Comparison of ENCODE assay signal across 13 mouse cellular contexts in the genomic region with DNA sequence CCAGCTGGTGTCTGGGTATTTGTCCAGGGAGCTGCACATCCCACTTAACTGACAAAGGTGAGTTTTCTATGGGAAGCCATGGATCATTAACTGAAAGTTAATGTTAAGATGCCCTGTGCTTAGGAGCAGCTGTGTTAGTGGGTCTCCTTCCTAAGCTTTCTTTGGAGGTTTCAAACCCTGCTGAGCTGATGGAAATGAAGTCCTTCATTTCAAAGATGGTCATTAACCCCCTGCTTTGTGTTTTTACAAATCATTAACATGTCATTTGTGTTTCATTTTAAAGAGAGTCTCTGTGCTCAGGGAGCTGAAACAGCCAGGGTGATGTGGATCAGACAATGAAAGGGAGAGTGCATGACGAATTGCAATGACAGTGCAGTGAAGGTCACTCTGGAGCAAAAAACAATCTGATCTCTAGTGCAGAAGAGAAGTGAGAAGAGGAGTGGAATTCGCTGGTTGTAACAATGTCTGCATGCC.
A peak's percentile ranks its signal among the peaks of the same experiment; 100 is the strongest.
DNase-seq lines count a peak whose midpoint lies in the region; ATAC-seq and TF ChIP-seq lines count a peak whose summit lies in the region.
"Had no signal": no experiment of that assay in that cellular context is flagged by ENCODE, and none has a peak within 500 bp of the region (broad histone marks: within the 10 kb centered on the region; RNA-seq: fewer than 3 reads in every experiment).

No protein-coding gene starts in this region.

- WGBS in kidney, embryonic 14.5 days: 17% methylated on average over 2 of the region's 2 CpGs
- WGBS in hindbrain, postnatal 0 days: 14% methylated on average over 2 of the region's 2 CpGs

- no peak overlapping the region for H3K27ac ChIP-seq in kidney, embryonic 14.5 days (ENCODE audit: low read depth, low read length)
- H3K27ac ChIP-seq in hindbrain, postnatal 0 days: no peak overlapping the region
- H3K27ac ChIP-seq: intestine, embryonic 15.5 days; limb, embryonic 12.5 days; stomach, postnatal 0 days had no signal

- CTCF ChIA-PET in Patski (lab: Charles Lee): no interaction called here

- no peak for TF ChIP-seq CTCF in Patski (IDR thresholded peaks at IDR 0.05)
- no peak for TF ChIP-seq CTCF in hindbrain, postnatal 0 days (IDR thresholded peaks at IDR 0.05; ENCODE audit: low read depth)

- H3K27me3 ChIP-seq in kidney, embryonic 14.5 days (ENCODE audit: control insufficient read depth, insufficient read depth, low read length): no peaks in the 10 kb centered on the region
- peaks cover 5% of the 10 kb centered on the region for H3K27me3 ChIP-seq in Patski
- no peaks in the 10 kb centered on the region for H3K27me3 ChIP-seq in hindbrain, postnatal 0 days (ENCODE audit: insufficient read depth, low read length)
- H3K27me3 ChIP-seq: intestine, embryonic 15.5 days; limb, embryonic 12.5 days had no signal

- H3K4me3 ChIP-seq in kidney, embryonic 14.5 days (ENCODE audit: low read length): no peak overlapping the region
- no peak overlapping the region for H3K4me3 ChIP-seq in hindbrain, postnatal 0 days (ENCODE audit: low read length)
- H3K4me3 ChIP-seq: intestine, embryonic 15.5 days; limb, embryonic 12.5 days had no signal

- no peaks in the 10 kb centered on the region for H3K36me3 ChIP-seq in kidney, embryonic 14.5 days (ENCODE audit: control insufficient read depth, insufficient read depth, low read length)
- no peaks in the 10 kb centered on the region for H3K36me3 ChIP-seq in hindbrain, postnatal 0 days (ENCODE audit: insufficient read depth, low read length)
- H3K36me3 ChIP-seq: intestine, embryonic 15.5 days; limb, embryonic 12.5 days had no signal

- peaks cover 6% of the 10 kb centered on the region; the same call in 1 of the 2 replicates for H3K4me1 ChIP-seq in kidney, embryonic 14.5 days (ENCODE audit: control insufficient read depth, insufficient read depth, low read length)
- H3K4me1 ChIP-seq in hindbrain, postnatal 0 days (ENCODE audit: insufficient read depth, low read length): no peaks in the 10 kb centered on the region
- H3K4me1 ChIP-seq: intestine, embryonic 15.5 days; limb, embryonic 12.5 days had no signal

- DNase-seq in kidney, adult 8-10 months: no peak
- peak; percentile 9 for DNase-seq in Patski (ENCODE audit: low read depth, low spot score)
- DNase-seq in embryo, embryonic 10.5 days (ENCODE audit: low spot score): peak; percentile 35
- DNase-seq in hindbrain, postnatal 0 days (ENCODE audit: low spot score): peak; percentile 12
- no peak for DNase-seq in heart, adult 18-20 months
- DNase-seq in lung, postnatal 4 days: no peak
- DNase-seq in B cell, adult 2 months: no peak
- DNase-seq: lung, adult 18-20 months had no signal

- H3K4me2 ChIP-seq in kidney, embryonic 14.5 days (replicated peaks; ENCODE audit: low read depth, low read length): no peak overlapping the region
- no peak overlapping the region for H3K4me2 ChIP-seq in hindbrain, postnatal 0 days (ENCODE audit: low read depth, low read length)
- H3K4me2 ChIP-seq: intestine, embryonic 15.5 days; limb, embryonic 12.5 days had no signal

- no peak overlapping the region for H3K9ac ChIP-seq in kidney, embryonic 14.5 days (ENCODE audit: low read depth, low read length)
- H3K9ac ChIP-seq in hindbrain, postnatal 0 days (replicated peaks; ENCODE audit: low read length): no peak overlapping the region
- H3K9ac ChIP-seq: intestine, embryonic 15.5 days; limb, embryonic 12.5 days had no signal

- POLR2A ChIA-PET in Patski (lab: Charles Lee): no interaction called here

- H3K9me3 ChIP-seq in kidney, embryonic 14.5 days (ENCODE audit: control insufficient read depth, low read length): no peaks in the 10 kb centered on the region
- H3K9me3 ChIP-seq in hindbrain, postnatal 0 days (ENCODE audit: low read length): no peaks in the 10 kb centered on the region
- H3K9me3 ChIP-seq: intestine, embryonic 15.5 days; limb, embryonic 12.5 days had no signal

- peak; percentile 90; the same call in 1 of the 2 replicates for ATAC-seq in kidney, embryonic 14.5 days (ENCODE audit: low FRiP score, low TSS enrichment)
- no peak for ATAC-seq in Patski
- 0 out of 2 replicates have a peak, but pooled peaks have one; percentile 27 for ATAC-seq in hindbrain, postnatal 0 days
- ATAC-seq: CD4-positive, CD25-positive, alpha-beta regulatory T cell, adult 4 months; intestine, embryonic 15.5 days had no signal

- in situ Hi-C loops in Patski (cut with MboI; ENCODE audit: low pct_unique_long_range_greater_than_20kb): no loop called here

Comparison
In these comparisons a context has a peak if more than half of its experiments do, and no peak if none do; other contexts are left out.
1. DNase-seq: peak in Patski (single experiment), embryo, embryonic 10.5 days (single experiment) and hindbrain, postnatal 0 days (single experiment); none in kidney, adult 8-10 months (0 of 2), heart, adult 18-20 months (0 of 2), lung, postnatal 4 days (0 of 2) and B cell, adult 2 months (0 of 2).